Mouse (Mus musculus) forebrain, embryonic 14.5 days (tissue): ENCODE data around the gene Il22ra2. TPM values are rescaled to one million over a fixed set of nuclear protein-coding genes. Genes with fewer than 3 reads are reported as not detected.
"Not testable (repeated sequence)": the region's sequence is repeated elsewhere in the genome, so short reads cannot be mapped to it uniquely, and the experiment has no call there.

Experiments used
- ATAC-seq: fragments of 200-750 bp; cut with Nextera tagmentation; 2 replicates; pipeline ENCODE4 v1.8.0; 2017; ENCODE audit warnings: mild to moderate bottlenecking, moderate library complexity
- DNase-seq: peaks from one replicate; pipeline ENCODE4 v3.0.0-alpha.2; 2015; ENCODE audit warnings: low spot score
- H3K27ac ChIP-seq: fragments of 300-500 bp; sonication (generic); 2 replicates; pipeline ENCODE4 v1.5.1; 2014; ENCODE audit warnings: low read depth, mild to moderate bottlenecking, control low read depth, low read length, moderate library complexity
- H3K27me3 ChIP-seq: fragments of 300-500 bp; sonication (generic); replicated peaks from 2 replicates; pipeline ENCODE4 v1.6.1; 2014; ENCODE audit warnings: low read length, control low read depth, mixed read lengths; ENCODE audit not compliant: control insufficient read depth, insufficient read depth
- H3K36me3 ChIP-seq: fragments of 300-500 bp; sonication (generic); 2 replicates; pipeline ENCODE4 v1.6.1; 2014; ENCODE audit warnings: low read length, control low read depth; ENCODE audit not compliant: control insufficient read depth, insufficient read depth
- H3K4me1 ChIP-seq: fragments of 300-500 bp; sonication (generic); 2 replicates; pipeline ENCODE4 v1.6.1; 2014; ENCODE audit warnings: antibody characterized with exemption, low read length, control low read depth; ENCODE audit not compliant: control insufficient read depth, insufficient read depth
- H3K4me2 ChIP-seq: fragments of 300-500 bp; sonication (generic); 2 replicates; pipeline ENCODE4 v1.6.1; 2014; ENCODE audit warnings: mild to moderate bottlenecking, control low read depth, low read length
- H3K4me3 ChIP-seq: fragments of 300-500 bp; sonication (generic); 2 replicates; pipeline ENCODE4 v1.5.1; 2014; ENCODE audit warnings: low read depth, low read length, control low read depth
- H3K9ac ChIP-seq: fragments of 300-500 bp; sonication (generic); 2 replicates; pipeline ENCODE4 v1.6.1; 2014; ENCODE audit warnings: mild to moderate bottlenecking, low read length, control low read depth, moderate library complexity
- H3K9me3 ChIP-seq: fragments of 300-500 bp; sonication (generic); replicated peaks from 2 replicates; pipeline ENCODE4 v1.6.1; 2016; ENCODE audit warnings: low read length, control low read depth, mixed read lengths; ENCODE audit not compliant: control insufficient read depth
- WGBS: fragments of 180-500 bp; shearing (Covaris S2); extraction: QIAGEN DNeasy Blood & Tissue Kit; methylation state at CpG from one replicate; pipeline ENCODE4 v1.1.7; 2014; 5-methylcytosine and 5-hydroxymethylcytosine counted together
- polyA plus RNA-seq: library from polyadenylated mRNA; unstranded; fragments of >200 nt; fragmentation: Nextera tagmentation; extraction: Ambion mirVana; gene quantifications from 2 replicates; pipeline ENCODE4 v1.2.1, GENCODE M21; 2014

Gene Il22ra2
- polyA plus RNA-seq, 1 experiment from 2014 or later = not detected

- Histone ChIP-seq H3K4me3 (no peak overlapping the region), H3K27me3 (no peaks in the 10 kb centered on the region), H3K9ac (no peak overlapping the region), H3K4me1 (peaks cover 11% of the 10 kb centered on the region), H3K27ac (no peak overlapping the region), H3K9me3 (no peaks in the 10 kb centered on the region), H3K4me2 (no peak overlapping the region), H3K36me3 (no peaks in the 10 kb centered on the region)
- DNase-seq (no peak), ATAC-seq (no peak)
- 93% methylated on average over 4 of the region's 4 CpGs for WGBS
Measured at GRCm38 (mm10) chr10:19596866-19597265, 24.9 kb upstream of the Il22ra2 start.

GRCm38 (mm10) chr10:19598091-19598490 is 23.7 kb upstream of the Il22ra2 start:
- peaks cover 6% of the 10 kb centered on the region; the same call in 1 of the 2 replicates for H3K4me1 ChIP-seq

DNA sequence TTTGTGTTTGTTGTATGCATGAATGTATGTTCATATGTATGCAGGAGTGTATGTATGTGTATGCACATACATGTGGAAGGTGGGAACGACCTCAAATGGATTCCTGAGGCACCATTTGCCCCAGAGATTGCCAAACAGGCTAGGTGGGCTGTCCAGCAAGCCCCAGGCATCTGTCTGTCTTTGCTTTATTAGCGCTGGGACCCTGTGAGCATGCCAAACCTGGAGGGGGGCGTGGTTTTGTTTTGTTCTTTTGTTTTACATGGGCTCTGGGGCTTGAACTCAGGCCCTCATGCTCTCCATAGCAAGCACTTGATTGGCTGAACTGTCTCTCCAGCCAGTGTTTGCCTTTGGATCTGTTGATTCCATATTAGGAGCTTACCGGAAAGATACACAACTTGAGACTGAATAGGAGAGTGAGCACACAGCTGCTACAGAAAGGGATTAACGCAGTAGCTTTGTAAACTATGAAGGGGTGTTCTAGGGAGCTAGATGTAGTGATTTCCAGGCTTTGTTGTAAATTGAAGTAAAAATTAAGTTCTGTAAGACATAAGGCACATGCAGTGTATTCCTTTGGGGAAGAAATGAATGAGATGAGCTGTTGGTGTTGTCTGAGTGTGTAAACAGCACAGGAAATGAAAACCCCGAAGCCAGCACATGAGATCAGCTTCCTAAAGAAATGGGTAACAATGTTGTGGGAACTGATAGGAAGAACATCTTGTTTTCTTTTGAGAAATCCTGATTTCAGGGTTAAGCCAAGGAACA is 22.3 kb upstream of the Il22ra2 start:
- Histone ChIP-seq H3K9ac (no peak overlapping the region), H3K27me3 (no peaks in the 10 kb centered on the region), H3K4me3 (no peak overlapping the region), H3K27ac (no peak overlapping the region), H3K4me1 (peaks cover 6% of the 10 kb centered on the region; the same call in 1 of the 2 replicates), H3K4me2 (no peak overlapping the region), H3K9me3 (no peaks in the 10 kb centered on the region), H3K36me3 (no peaks in the 10 kb centered on the region)
- WGBS = 43% methylated on average over 6 of the region's 6 CpGs
- peak; percentile 48 for ATAC-seq
- peak; percentile 17 for DNase-seq

More at GRCm38 (mm10) chr10:19598091-19598490, 23.7 kb upstream of the Il22ra2 start:
- Histone ChIP-seq H3K4me2 (no peak overlapping the region), H3K36me3 (no peaks in the 10 kb centered on the region), H3K27me3 (no peaks in the 10 kb centered on the region), H3K9me3 (no peaks in the 10 kb centered on the region), H3K4me3 (no peak overlapping the region), H3K27ac (no peak overlapping the region), H3K9ac (no peak overlapping the region)
- no peak for ATAC-seq
- WGBS = 92% methylated on average over 11 of the region's 11 CpGs
- DNase-seq = no peak

GRCm38 (mm10) chr10:19600093-19600420 is 21.7 kb upstream of the Il22ra2 start:
- H3K27ac ChIP-seq = no peak overlapping the region
- H3K9me3 ChIP-seq = no peaks in the 10 kb centered on the region
- ATAC-seq (no peak), DNase-seq (peak; percentile 55)
- H3K4me1 ChIP-seq = peaks cover 6% of the 10 kb centered on the region; the same call in 1 of the 2 replicates
- no peaks in the 10 kb centered on the region for H3K27me3 ChIP-seq
- 45% methylated on average over 3 of the region's 3 CpGs for WGBS
- H3K36me3 ChIP-seq = 0 out of 2 replicates have a peak, but pooled peaks cover 3% of the 10 kb centered on the region
- H3K9ac ChIP-seq = no peak overlapping the region
- H3K4me3 ChIP-seq = no peak overlapping the region
- no peak overlapping the region for H3K4me2 ChIP-seq

DNA sequence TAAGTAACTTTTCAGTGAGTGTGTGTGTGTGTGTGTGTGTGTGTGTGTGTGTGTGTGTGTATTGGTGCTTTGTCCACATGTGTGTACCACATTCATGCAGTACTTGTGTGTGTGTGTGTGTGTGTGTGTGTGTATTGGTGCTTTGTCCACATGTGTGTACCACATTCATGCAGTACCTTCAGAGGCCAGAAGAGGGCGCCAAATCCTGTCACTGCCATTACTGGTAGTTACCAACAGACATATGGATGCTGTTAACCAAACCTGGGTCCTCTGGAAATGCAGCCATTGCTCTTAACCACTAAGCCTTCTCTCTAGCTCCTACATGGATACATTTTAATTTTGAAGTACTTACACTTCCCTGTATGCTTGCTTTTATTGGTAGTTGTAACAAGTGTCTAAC is 20.3 kb upstream of the Il22ra2 start:
- H3K4me1 ChIP-seq, H3K27me3 ChIP-seq, H3K4me2 ChIP-seq, H3K9ac ChIP-seq, H3K27ac ChIP-seq, H3K4me3 ChIP-seq, DNase-seq, H3K36me3 ChIP-seq, H3K9me3 ChIP-seq: not testable (repeated sequence)
- 0 out of 2 replicates have a peak, but pooled peaks have one; percentile 12 for ATAC-seq
- WGBS = 25% methylated on average over 1 of the region's 1 CpGs

- 90% methylated on average over 6 of the region's 6 CpGs for WGBS
- Histone ChIP-seq H3K4me2 (no peak overlapping the region), H3K9me3 (no peaks in the 10 kb centered on the region), H3K27me3 (no peaks in the 10 kb centered on the region), H3K4me1 (peaks cover 6% of the 10 kb centered on the region; the same call in 1 of the 2 replicates), H3K9ac (no peak overlapping the region), H3K36me3 (peaks cover 13% of the 10 kb centered on the region; the same call in 1 of the 2 replicates), H3K4me3 (no peak overlapping the region), H3K27ac (no peak overlapping the region)
- ATAC-seq (no peak), DNase-seq (no peak)
Measured at GRCm38 (mm10) chr10:19603231-19603630, 18.6 kb upstream of the Il22ra2 start.

DNA sequence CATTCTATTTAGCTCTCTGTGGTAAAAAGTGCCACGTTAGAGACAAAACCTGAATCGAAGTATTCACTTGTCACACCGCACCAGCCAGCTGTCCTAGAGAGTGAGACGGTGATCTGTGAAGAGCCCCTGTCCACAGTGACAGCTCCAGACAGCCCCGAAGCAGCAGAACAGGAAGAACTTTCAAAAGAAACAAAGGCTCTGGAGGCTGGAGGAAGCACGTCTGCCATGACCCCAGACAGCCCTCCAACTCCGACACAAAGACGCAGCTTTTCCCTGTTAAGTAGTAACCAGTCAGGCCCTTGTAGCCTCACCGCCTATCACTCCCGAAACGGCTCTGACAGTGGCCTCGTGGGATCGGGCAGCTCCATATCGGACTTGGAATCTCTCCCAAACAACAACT is 12.7 kb upstream of the Il22ra2 start:
- ATAC-seq = no peak; the same call in 1 of the 2 replicates
- Histone ChIP-seq H3K27ac (no peak overlapping the region), H3K9me3 (no peaks in the 10 kb centered on the region), H3K27me3 (no peaks in the 10 kb centered on the region), H3K36me3 (peaks cover 13% of the 10 kb centered on the region; the same call in 1 of the 2 replicates), H3K4me1 (no peaks in the 10 kb centered on the region), H3K4me2 (no peak overlapping the region), H3K4me3 (no peak overlapping the region), H3K9ac (no peak overlapping the region)
- 65% methylated on average over 14 of the region's 14 CpGs for WGBS
- DNase-seq = no peak

- Histone ChIP-seq H3K27me3 (no peaks in the 10 kb centered on the region), H3K9ac (no peak overlapping the region), H3K4me2 (no peak overlapping the region), H3K4me1 (no peaks in the 10 kb centered on the region), H3K27ac (no peak overlapping the region), H3K4me3 (no peak overlapping the region), H3K36me3 (0 out of 2 replicates have a peak, but pooled peaks cover 3% of the 10 kb centered on the region), H3K9me3 (no peaks in the 10 kb centered on the region)
- no peak for ATAC-seq
- WGBS = 49% methylated on average over 2 of the region's 2 CpGs
- DNase-seq = no peak
Measured at GRCm38 (mm10) chr10:19611616-19612015, 10.2 kb upstream of the Il22ra2 start.

DNA sequence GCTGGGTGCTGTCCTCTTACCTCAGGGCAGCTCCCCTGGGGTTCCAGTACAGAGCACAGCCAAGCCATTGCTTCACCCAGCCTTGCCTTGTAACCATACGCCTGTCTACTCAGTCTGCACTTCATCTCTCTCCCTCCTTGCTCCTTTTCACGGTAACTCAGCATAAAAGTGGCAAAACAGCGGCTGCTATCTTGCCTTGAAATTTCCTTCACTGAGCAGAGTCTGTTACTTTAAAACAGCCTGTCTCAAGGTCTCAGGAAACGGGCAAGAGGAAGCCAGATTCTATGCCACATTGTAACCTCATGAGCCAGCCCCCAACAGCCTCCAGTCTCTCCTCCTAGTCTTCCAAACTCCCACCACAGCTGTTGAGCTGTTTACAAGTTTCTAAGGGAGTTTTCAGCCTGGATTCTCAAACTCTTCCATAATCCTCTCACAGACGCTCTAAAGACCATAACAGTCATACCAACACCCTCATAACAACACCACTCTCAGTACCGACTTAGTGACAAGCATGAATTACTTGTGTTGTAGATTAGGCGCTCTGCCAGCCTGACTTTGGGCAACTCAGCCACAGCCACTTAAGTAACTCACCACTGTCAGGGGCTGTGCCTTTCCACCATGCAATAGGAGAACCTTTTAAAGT is 8.6 kb upstream of the Il22ra2 start:
- Histone ChIP-seq H3K36me3 (no peaks in the 10 kb centered on the region), H3K9me3 (no peaks in the 10 kb centered on the region), H3K9ac (no peak overlapping the region), H3K4me1 (no peaks in the 10 kb centered on the region), H3K4me3 (no peak overlapping the region), H3K4me2 (no peak overlapping the region), H3K27me3 (no peaks in the 10 kb centered on the region), H3K27ac (no peak overlapping the region)
- 65% methylated on average over 7 of the region's 7 CpGs for WGBS
- ATAC-seq (no peak), DNase-seq (peak; percentile 9)
